Mouse (Mus musculus): ENCODE measurements at regions not wholly inside any gene's neighbourhood (a gene's known extent, or its start where the extent isn't known, plus 50 kb on each side); places are given as distances from the start of the nearest gene placed in this dataset.

DNA sequence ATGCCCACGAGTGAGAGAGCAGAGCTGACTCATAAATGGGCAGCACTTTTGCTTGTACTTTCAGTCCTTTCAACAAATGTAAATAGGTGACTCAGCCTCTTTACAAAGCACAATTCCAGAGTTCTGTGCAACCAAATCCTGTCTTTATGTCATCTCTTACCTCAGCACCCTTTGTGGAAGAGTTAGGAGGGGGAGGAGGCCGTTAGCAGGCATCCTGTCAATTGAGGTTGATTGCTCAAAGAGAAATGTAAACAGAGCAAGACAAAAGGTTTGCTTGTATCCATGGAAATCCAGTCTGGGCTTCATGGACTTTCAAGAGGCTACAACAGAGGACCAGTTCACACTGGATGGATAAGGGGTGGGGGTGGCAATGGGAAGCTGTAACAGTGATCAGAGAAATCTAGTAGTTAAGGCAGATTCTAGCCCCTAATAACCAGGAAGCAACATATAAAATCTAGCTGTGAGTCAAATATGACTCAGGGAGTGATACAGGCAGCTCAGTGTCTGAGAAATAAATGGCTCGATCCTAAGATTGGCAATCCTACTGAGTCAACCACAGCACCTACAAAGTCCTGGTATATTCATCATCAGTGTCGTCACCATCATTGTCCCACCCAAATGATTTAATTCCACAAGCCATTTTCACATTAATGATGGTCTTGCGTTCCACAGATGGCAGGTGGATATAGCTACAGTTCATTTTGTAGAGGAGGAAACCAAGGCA lies 136.0 kb upstream of the Rorb start:
- Histone ChIP-seq H3K27me3 (ENCODE audit: control insufficient read depth, insufficient read depth, low read length) (no peaks in the 10 kb centered on the region), H3K27ac (ENCODE audit: low read depth) (no peak overlapping the region), H3K9me3 (replicated peaks; ENCODE audit: control insufficient read depth, low read length) (no peaks in the 10 kb centered on the region), H3K4me3 (ENCODE audit: low read depth, low read length) (no peak overlapping the region), H3K9ac (replicated peaks; ENCODE audit: low read depth, low read length) (no peak overlapping the region), H3K4me2 (ENCODE audit: low read depth, low read length) (no peak overlapping the region), H3K36me3 (replicated peaks; ENCODE audit: control insufficient read depth, insufficient read depth, low read length) (no peaks in the 10 kb centered on the region), H3K4me1 (ENCODE audit: control insufficient read depth, insufficient read depth) (no peaks in the 10 kb centered on the region)
- 67% methylated on average over 5 of the region's 5 CpGs for WGBS
- TF ChIP-seq EP300 (IDR thresholded peaks at IDR 0.05; ENCODE audit: low read depth) (no peak), CTCF (IDR thresholded peaks at IDR 0.05; ENCODE audit: low read depth) (no peak)
- no peak for ATAC-seq (ENCODE audit: insufficient read depth, low read depth)
- no peak for DNase-seq (ENCODE audit: low spot score)

GRCm38 (mm10) chr19:19229305-19229994 lies 118.5 kb upstream of the Rorb start:
- ATAC-seq (ENCODE audit: insufficient read depth, low read depth), result no peak
- WGBS, result 78% methylated on average over 3 of the region's 3 CpGs

GRCm38 (mm10) chr19:19220826-19221225 lies 109.8 kb upstream of the Rorb start:
- no peak overlapping the region for H3K9ac ChIP-seq (replicated peaks; ENCODE audit: low read depth, low read length)
- 72% methylated on average over 6 of the region's 6 CpGs for WGBS
- no peak overlapping the region for H3K27ac ChIP-seq (ENCODE audit: low read depth)
- no peak for DNase-seq (ENCODE audit: low spot score)
- H3K36me3 ChIP-seq (replicated peaks; ENCODE audit: control insufficient read depth, insufficient read depth, low read length), result no peaks in the 10 kb centered on the region
- H3K4me1 ChIP-seq (ENCODE audit: control insufficient read depth, insufficient read depth), result peaks cover 8% of the 10 kb centered on the region; the same call in 1 of the 2 replicates
- H3K9me3 ChIP-seq (replicated peaks; ENCODE audit: control insufficient read depth, low read length), result no peaks in the 10 kb centered on the region
- no peak overlapping the region for H3K4me3 ChIP-seq (ENCODE audit: low read depth, low read length)
- no peak overlapping the region for H3K4me2 ChIP-seq (ENCODE audit: low read depth, low read length)
- TF ChIP-seq EP300 (IDR thresholded peaks at IDR 0.05; ENCODE audit: low read depth) (no peak), CTCF (IDR thresholded peaks at IDR 0.05; ENCODE audit: low read depth) (no peak)
- ATAC-seq (ENCODE audit: insufficient read depth, low read depth), result no peak
- H3K27me3 ChIP-seq (ENCODE audit: control insufficient read depth, insufficient read depth, low read length), result no peaks in the 10 kb centered on the region

More at GRCm38 (mm10) chr19:19229305-19229994, 118.5 kb upstream of the Rorb start:
- Histone ChIP-seq H3K27ac (ENCODE audit: low read depth) (no peak overlapping the region), H3K4me1 (ENCODE audit: control insufficient read depth, insufficient read depth) (no peaks in the 10 kb centered on the region), H3K9me3 (replicated peaks; ENCODE audit: control insufficient read depth, low read length) (no peaks in the 10 kb centered on the region), H3K36me3 (replicated peaks; ENCODE audit: control insufficient read depth, insufficient read depth, low read length) (no peaks in the 10 kb centered on the region), H3K4me2 (ENCODE audit: low read depth, low read length) (no peak overlapping the region), H3K4me3 (ENCODE audit: low read depth, low read length) (no peak overlapping the region), H3K27me3 (ENCODE audit: control insufficient read depth, insufficient read depth, low read length) (no peaks in the 10 kb centered on the region), H3K9ac (replicated peaks; ENCODE audit: low read depth, low read length) (no peak overlapping the region)
- TF ChIP-seq CTCF (IDR thresholded peaks at IDR 0.05; ENCODE audit: low read depth), result no peak
- TF ChIP-seq EP300 (IDR thresholded peaks at IDR 0.05; ENCODE audit: low read depth), result no peak
- no peak for DNase-seq (ENCODE audit: low spot score)

DNA sequence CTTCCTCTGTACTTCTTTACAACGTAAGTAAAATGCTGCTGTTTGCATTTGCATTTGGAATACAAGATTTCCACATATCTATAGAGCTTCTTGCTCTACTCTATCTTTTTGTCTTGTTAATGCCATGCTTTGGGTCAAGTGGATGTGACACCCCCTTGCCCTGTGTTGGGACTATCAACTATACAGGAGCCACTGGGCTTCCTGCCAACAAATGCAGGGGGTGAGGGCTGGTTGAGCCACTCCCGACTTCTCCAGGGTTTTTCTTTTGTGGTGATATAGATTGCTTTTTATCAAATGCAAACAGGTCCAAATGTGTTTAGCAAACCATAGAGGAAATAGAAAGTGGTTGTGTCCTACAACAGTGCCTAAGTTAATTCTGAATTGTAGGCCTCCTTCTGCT lies 108.4 kb upstream of the Rorb start:
- TF ChIP-seq EP300 (IDR thresholded peaks at IDR 0.05; ENCODE audit: low read depth), result no peak
- no peak for TF ChIP-seq CTCF (IDR thresholded peaks at IDR 0.05; ENCODE audit: low read depth)
- H3K4me2 ChIP-seq (ENCODE audit: low read depth, low read length), result no peak overlapping the region
- WGBS, result 19% methylated on average over 2 of the region's 2 CpGs
- no peaks in the 10 kb centered on the region for H3K27me3 ChIP-seq (ENCODE audit: control insufficient read depth, insufficient read depth, low read length)
- H3K9ac ChIP-seq (replicated peaks; ENCODE audit: low read depth, low read length), result no peak overlapping the region
- DNase-seq (ENCODE audit: low spot score) (no peak), ATAC-seq (ENCODE audit: insufficient read depth, low read depth) (no peak)
- H3K27ac ChIP-seq (ENCODE audit: low read depth), result peak overlapping the region; percentile 67
- H3K4me3 ChIP-seq (ENCODE audit: low read depth, low read length), result no peak overlapping the region
- no peaks in the 10 kb centered on the region for H3K9me3 ChIP-seq (replicated peaks; ENCODE audit: control insufficient read depth, low read length)
- H3K4me1 ChIP-seq (ENCODE audit: control insufficient read depth, insufficient read depth), result peaks cover 8% of the 10 kb centered on the region; the same call in 1 of the 2 replicates
- H3K36me3 ChIP-seq (replicated peaks; ENCODE audit: control insufficient read depth, insufficient read depth, low read length), result no peaks in the 10 kb centered on the region

DNA sequence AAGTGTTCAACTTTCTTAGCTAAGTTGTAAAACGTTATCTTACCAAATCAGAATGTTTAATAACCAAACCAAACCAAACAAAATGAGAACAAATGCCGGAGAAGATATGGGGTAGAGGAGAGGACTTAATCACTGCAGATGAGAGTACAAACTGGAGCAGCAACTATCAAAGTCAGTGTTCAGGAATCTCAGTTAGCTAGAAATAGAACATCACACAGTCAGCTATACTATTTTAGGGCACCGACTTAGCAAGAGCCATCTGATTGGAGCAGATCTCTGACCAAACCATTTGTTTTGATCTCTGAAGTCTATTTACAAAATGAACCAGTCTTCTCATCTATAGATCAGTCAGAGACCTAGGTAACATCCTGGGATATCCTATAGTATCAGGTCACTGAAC lies 107.7 kb upstream of the Rorb start:
- peak; percentile 65 for DNase-seq (ENCODE audit: low spot score)
- TF ChIP-seq CTCF (IDR thresholded peaks at IDR 0.05; ENCODE audit: low read depth) (no peak), EP300 (IDR thresholded peaks at IDR 0.05; ENCODE audit: low read depth) (no peak)
- Histone ChIP-seq H3K4me3 (ENCODE audit: low read depth, low read length) (no peak overlapping the region), H3K27ac (ENCODE audit: low read depth) (peak overlapping the region; percentile 67), H3K4me2 (ENCODE audit: low read depth, low read length) (no peak overlapping the region), H3K36me3 (replicated peaks; ENCODE audit: control insufficient read depth, insufficient read depth, low read length) (no peaks in the 10 kb centered on the region), H3K9ac (replicated peaks; ENCODE audit: low read depth, low read length) (no peak overlapping the region), H3K27me3 (ENCODE audit: control insufficient read depth, insufficient read depth, low read length) (no peaks in the 10 kb centered on the region), H3K4me1 (ENCODE audit: control insufficient read depth, insufficient read depth) (peaks cover 8% of the 10 kb centered on the region; the same call in 1 of the 2 replicates), H3K9me3 (replicated peaks; ENCODE audit: control insufficient read depth, low read length) (no peaks in the 10 kb centered on the region)
- 34% methylated on average over 3 of the region's 3 CpGs for WGBS
- peak; percentile 83 for ATAC-seq (ENCODE audit: insufficient read depth, low read depth)
